Mouse (Mus musculus) neural tube, embryonic 10.5 days (tissue): Measurements from ENCODE around the gene Fundc2.

Source experiments
- DNase-seq: peaks from one replicate; pipeline ENCODE4 v3.0.0-alpha.2; 2017; ENCODE audit warnings: low spot score; ENCODE audit errors: extremely low spot score

Gene Fundc2

GRCm38 (mm10) chrX:75382195-75382771, at the start of gene Fundc2, which contains the start of gene F8:
Gene Fundc2 (plus strand): TSS chrX:75382399.
Gene F8 (minus strand): TSS chrX:75382615.
- peak; percentile 79 for DNase-seq

GRCm38 (mm10) chrX:75370197-75370596, 12.0 kb upstream of the Fundc2 start:
- DNase-seq: no peak

- no peak for DNase-seq
Measured at GRCm38 (mm10) chrX:75372666-75373425, 9.4 kb upstream of the Fundc2 start.

GRCm38 (mm10) chrX:75376815-75377214, 5.4 kb upstream of the Fundc2 start:
- DNase-seq: no peak

GRCm38 (mm10) chrX:75381176-75381575, 1.0 kb upstream of the Fundc2 start:
- no peak for DNase-seq

GRCm38 (mm10) chrX:75381699-75382098, 500 bp upstream of the Fundc2 start:
- DNase-seq: no peak

- DNase-seq: no peak
Measured at GRCm38 (mm10) chrX:75399471-75399870, 17.3 kb downstream of the Fundc2 start.

- DNase-seq: no peak
Measured at GRCm38 (mm10) chrX:75402668-75403067, 20.5 kb downstream of the Fundc2 start.

GRCm38 (mm10) chrX:75403350-75403749, 21.2 kb downstream of the Fundc2 start:
- no peak for DNase-seq

GRCm38 (mm10) chrX:75409711-75410110, 27.5 kb downstream of the Fundc2 start:
- no peak for DNase-seq

- DNase-seq: peak; percentile 78
Measured at GRCm38 (mm10) chrX:75415936-75416785, 34.0 kb downstream of the Fundc2 start, which contains the start of the genes Cmc4, Mtcp1 and Brcc3. Gene Cmc4 (minus strand): TSS chrX:75416584. Gene Mtcp1 (minus strand): TSS chrX:75416588. Gene Brcc3 (plus strand): TSS chrX:75416628.
